Mouse (Mus musculus) bone marrow, adult 2 months (tissue): ENCODE measurements at regions not wholly inside any gene's neighbourhood (a gene's known extent, or its start where the extent isn't known, plus 50 kb on each side); places are given as distances from the start of the nearest gene placed in this dataset.

Experiments used
- CTCF ChIP-seq: fragments of 200-500 bp; IDR thresholded peaks from 2 replicates; pipeline ENCODE4 v1.5.1; 2011; ENCODE audit warnings: low read length, control low read depth; ENCODE audit not compliant: control insufficient read depth, insufficient read depth
- POLR2A ChIP-seq: fragments of 200-500 bp; IDR thresholded peaks from 2 replicates; pipeline ENCODE4 v1.6.1; 2011; ENCODE audit warnings: low read depth, mild to moderate bottlenecking, control low read depth, low read length, borderline replicate concordance; ENCODE audit not compliant: control insufficient read depth

GRCm38 (mm10) chr3:149150796-149151195 lies 160.4 kb upstream of the Adgrl2 start:
- no peak for TF ChIP-seq CTCF
- TF ChIP-seq POLR2A, result no peak
